Mouse (Mus musculus): ENCODE data around the gene Prom1.

DNA sequence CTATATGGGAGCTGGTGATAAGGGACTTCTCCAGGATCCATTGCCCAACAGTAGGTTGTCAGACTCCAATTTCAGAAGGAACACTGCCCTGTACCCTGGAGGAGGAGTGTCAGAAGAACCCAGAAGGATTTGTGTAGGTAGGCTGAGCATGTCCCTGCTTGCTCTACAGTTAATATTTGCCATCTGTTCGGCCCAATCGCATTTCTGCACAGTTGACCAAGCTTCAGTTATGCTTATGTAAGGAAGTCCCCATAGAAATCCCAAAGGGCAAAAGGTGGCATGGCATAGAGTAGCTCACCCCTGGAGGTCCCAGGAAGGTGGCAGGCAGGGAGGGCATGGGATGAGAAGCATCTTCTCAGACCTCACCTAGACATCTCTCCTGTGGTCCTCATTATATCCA is 19.6 kb upstream of the Prom1 start:
- TF ChIP-seq CTCF (IDR thresholded peaks at IDR 0.05; ENCODE audit: borderline replicate concordance, insufficient read depth, low read length) (no peak), POLR2A (IDR thresholded peaks at IDR 0.05; ENCODE audit: low read depth, low read length) (no peak)
